Mouse (Mus musculus): ENCODE data around the gene Calm4. TPM values are rescaled to one million over a fixed set of nuclear protein-coding genes. Genes with fewer than 3 reads are reported as not detected.
"Not testable (repeated sequence)": the region's sequence is repeated elsewhere in the genome, so short reads cannot be mapped to it uniquely, and the experiment has no call there.

Calm4 gene
- not detected in 2 replicates for polyA plus RNA-seq (2012; rRNA removed)

GRCm38 (mm10) chr13:3837312-3837807, at the start of gene Calm4:
Gene Calm4 (plus strand): TSS chr13:3837757.
- not testable (repeated sequence) for DNase-seq (ENCODE audit: low read depth, low spot score)

- 65% methylated on average over 2 of the region's 2 CpGs for WGBS
- DNase-seq (ENCODE audit: low read depth, low spot score), result no peak
Measured at GRCm38 (mm10) chr13:3788588-3788987, 49.0 kb upstream of the Calm4 start.

- WGBS, result 29% methylated on average over 2 of the region's 2 CpGs
- no peak for DNase-seq (ENCODE audit: low read depth, low spot score)
Measured at GRCm38 (mm10) chr13:3789531-3789930, 48.0 kb upstream of the Calm4 start.

GRCm38 (mm10) chr13:3796649-3797048, 40.9 kb upstream of the Calm4 start:
- WGBS, result 56% methylated on average over 4 of the region's 4 CpGs
- no peak for DNase-seq (ENCODE audit: low read depth, low spot score)

- DNase-seq (ENCODE audit: low read depth, low spot score), result no peak
Measured at GRCm38 (mm10) chr13:3798751-3799150, 38.8 kb upstream of the Calm4 start.

GRCm38 (mm10) chr13:3799386-3799785, 38.2 kb upstream of the Calm4 start:
- 61% methylated on average over 3 of the region's 3 CpGs for WGBS
- DNase-seq (ENCODE audit: low read depth, low spot score), result no peak

- DNase-seq (ENCODE audit: low read depth, low spot score), result no peak
- WGBS, result 92% methylated on average over 13 of the region's 13 CpGs
Measured at GRCm38 (mm10) chr13:3804186-3804585, 33.4 kb upstream of the Calm4 start, which contains the start of gene Calml3. Gene Calml3 (minus strand): TSS chr13:3804316.

GRCm38 (mm10) chr13:3805132-3805531, 32.4 kb upstream of the Calm4 start:
- no peak for DNase-seq (ENCODE audit: low read depth, low spot score)
- WGBS, result 17% methylated on average over 2 of the region's 2 CpGs

GRCm38 (mm10) chr13:3805638-3806037, 31.9 kb upstream of the Calm4 start:
- no peak for DNase-seq (ENCODE audit: low read depth, low spot score)
- WGBS, result 18% methylated on average over 5 of the region's 5 CpGs

GRCm38 (mm10) chr13:3807131-3807827, 30.3 kb upstream of the Calm4 start:
- 81% methylated on average over 7 of the region's 7 CpGs for WGBS
- no peak for DNase-seq (ENCODE audit: low read depth, low spot score)

GRCm38 (mm10) chr13:3818012-3818739, 19.4 kb upstream of the Calm4 start:
- DNase-seq (ENCODE audit: low read depth, low spot score), result no peak

GRCm38 (mm10) chr13:3818740-3819076, 18.8 kb upstream of the Calm4 start:
- 52% methylated on average over 2 of the region's 2 CpGs for WGBS

More at GRCm38 (mm10) chr13:3818012-3818739, 19.4 kb upstream of the Calm4 start:
- WGBS, result 59% methylated on average over 5 of the region's 5 CpGs

GRCm38 (mm10) chr13:3822105-3822504, 15.5 kb upstream of the Calm4 start:
- WGBS, result 46% methylated on average over 4 of the region's 4 CpGs
- DNase-seq (ENCODE audit: low read depth, low spot score), result no peak

More at GRCm38 (mm10) chr13:3818740-3819076, 18.8 kb upstream of the Calm4 start:
- no peak for DNase-seq (ENCODE audit: low read depth, low spot score)

- DNase-seq (ENCODE audit: low read depth, low spot score), result no peak
Measured at GRCm38 (mm10) chr13:3825726-3826125, 11.8 kb upstream of the Calm4 start.

- DNase-seq (ENCODE audit: low read depth, low spot score), result no peak
- WGBS, result 75% methylated on average over 5 of the region's 5 CpGs
Measured at GRCm38 (mm10) chr13:3831546-3831945, 6.0 kb upstream of the Calm4 start.

GRCm38 (mm10) chr13:3831994-3832393, 5.6 kb upstream of the Calm4 start:
- DNase-seq (ENCODE audit: low read depth, low spot score), result no peak
- WGBS, result 23% methylated on average over 1 of the region's 1 CpGs

GRCm38 (mm10) chr13:3832450-3832849, 5.1 kb upstream of the Calm4 start:
- DNase-seq (ENCODE audit: low read depth, low spot score), result no peak

GRCm38 (mm10) chr13:3833644-3834043, 3.9 kb upstream of the Calm4 start:
- DNase-seq (ENCODE audit: low read depth, low spot score), result not testable (repeated sequence)

More at GRCm38 (mm10) chr13:3832450-3832849, 5.1 kb upstream of the Calm4 start:
- WGBS, result 22% methylated on average over 2 of the region's 2 CpGs

GRCm38 (mm10) chr13:3840662-3841061, 3.1 kb downstream of the Calm4 start:
- DNase-seq (ENCODE audit: low read depth, low spot score), result not testable (repeated sequence)

- no peak for DNase-seq (ENCODE audit: low read depth, low spot score)
- WGBS, result 88% methylated on average over 1 of the region's 1 CpGs
Measured at GRCm38 (mm10) chr13:3850330-3850729, 12.8 kb downstream of the Calm4 start.
